Mouse (Mus musculus): ENCODE measurements around the gene Plekhj1. TPM values are rescaled to one million over a fixed set of nuclear protein-coding genes. Genes with fewer than 3 reads are reported as not detected.
A peak's percentile ranks its signal among the peaks of the same experiment; 100 is the strongest.
"Not testable (repeated sequence)": the region's sequence is repeated elsewhere in the genome, so short reads cannot be mapped to it uniquely, and the experiment has no call there.

Plekhj1 gene
- polyA plus RNA-seq, 1 experiment from 2014 or later = 119 TPM

DNA sequence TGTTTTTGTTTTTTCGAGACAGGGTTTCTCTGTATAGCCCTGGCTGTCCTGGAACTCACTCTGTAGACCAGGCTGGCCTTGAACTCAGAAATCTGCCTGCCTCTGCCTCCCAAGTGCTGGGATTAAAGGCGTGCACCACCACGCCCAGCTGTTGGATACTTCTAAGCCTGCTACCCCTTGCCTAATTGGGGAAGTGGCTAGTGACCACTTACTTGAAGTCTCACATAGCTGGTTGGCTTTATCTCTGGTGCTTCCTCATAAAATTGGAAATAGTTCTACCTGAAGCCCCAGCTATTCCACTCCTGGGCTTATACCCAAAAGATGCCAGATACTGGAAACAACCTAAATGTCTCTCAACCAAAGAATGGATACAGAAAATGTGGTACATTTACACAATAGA is 17.9 kb upstream of the Plekhj1 start:
- not testable (repeated sequence) for H3K4me3 ChIP-seq (ENCODE audit: low read depth, low read length); H3K27ac ChIP-seq (replicated peaks; ENCODE audit: low read depth, low read length); DNase-seq (ENCODE audit: low spot score); ATAC-seq (replicated peaks; ENCODE audit: insufficient number of reproducible peaks, low FRiP score, low TSS enrichment, low read depth); H3K27me3 ChIP-seq (ENCODE audit: control insufficient read depth, insufficient read depth, low read length); H3K4me2 ChIP-seq (ENCODE audit: low read depth, low read length); H3K36me3 ChIP-seq (replicated peaks; ENCODE audit: control insufficient read depth, insufficient read depth, low read depth, low read length); H3K9me3 ChIP-seq (replicated peaks; ENCODE audit: control insufficient read depth, low read length); H3K4me1 ChIP-seq (ENCODE audit: control insufficient read depth, insufficient read depth, low read length); H3K9ac ChIP-seq (replicated peaks; ENCODE audit: low read length)
- 82% methylated on average over 3 of the region's 3 CpGs for WGBS

- Histone ChIP-seq H3K4me1 (ENCODE audit: control insufficient read depth, insufficient read depth, low read length) (no peaks in the 10 kb centered on the region), H3K4me2 (ENCODE audit: low read depth, low read length) (no peak overlapping the region), H3K9ac (replicated peaks; ENCODE audit: low read length) (no peak overlapping the region), H3K27me3 (ENCODE audit: control insufficient read depth, insufficient read depth, low read length) (no peaks in the 10 kb centered on the region), H3K9me3 (replicated peaks; ENCODE audit: control insufficient read depth, low read length) (no peaks in the 10 kb centered on the region), H3K36me3 (replicated peaks; ENCODE audit: control insufficient read depth, insufficient read depth, low read depth, low read length) (no peaks in the 10 kb centered on the region), H3K4me3 (ENCODE audit: low read depth, low read length) (no peak overlapping the region), H3K27ac (replicated peaks; ENCODE audit: low read depth, low read length) (no peak overlapping the region)
- DNase-seq (ENCODE audit: low spot score) = no peak
- 63% methylated on average over 7 of the region's 7 CpGs for WGBS
- no peak for ATAC-seq (replicated peaks; ENCODE audit: insufficient number of reproducible peaks, low FRiP score, low TSS enrichment, low read depth)
Measured at GRCm38 (mm10) chr10:80814800-80815199, 16.4 kb upstream of the Plekhj1 start.

DNA sequence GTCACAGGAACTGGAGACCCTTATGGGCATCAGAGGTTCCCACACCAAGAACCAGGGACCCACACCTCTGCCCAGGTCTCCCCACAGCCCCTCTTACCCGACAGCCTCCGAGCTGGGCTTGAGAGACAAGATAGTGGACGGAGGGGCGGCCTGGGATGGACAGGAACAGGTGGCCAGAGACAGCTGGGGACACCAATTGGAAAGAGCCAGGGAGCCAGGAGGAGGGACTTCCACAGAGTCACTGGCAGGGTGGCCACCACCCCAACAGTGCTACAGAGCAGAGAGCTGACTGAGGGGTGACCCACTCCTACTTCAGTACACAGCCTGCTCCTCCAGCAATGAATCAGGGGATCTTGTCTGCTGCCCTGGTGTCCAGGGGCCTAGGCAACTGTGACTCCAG is 14.9 kb upstream of the Plekhj1 start, which contains the start of gene Jsrp1:
Gene Jsrp1, minus strand, starts transcription at position 133 of the 400 bp plus-strand sequence.
- no peaks in the 10 kb centered on the region for H3K9me3 ChIP-seq (replicated peaks; ENCODE audit: control insufficient read depth, low read length)
- H3K27ac ChIP-seq (replicated peaks; ENCODE audit: low read depth, low read length) = no peak within 1 kb of the TSS
- H3K4me3 ChIP-seq (ENCODE audit: low read depth, low read length) = no peak within 1 kb of the TSS
- no peaks in the 10 kb centered on the region for H3K36me3 ChIP-seq (replicated peaks; ENCODE audit: control insufficient read depth, insufficient read depth, low read depth, low read length)
- no peak for DNase-seq (ENCODE audit: low spot score)
- H3K4me1 ChIP-seq (ENCODE audit: control insufficient read depth, insufficient read depth, low read length) = 0 out of 2 replicates have a peak, but pooled peaks cover 1% of the 10 kb centered on the region
- H3K4me2 ChIP-seq (ENCODE audit: low read depth, low read length) = no peak within 1 kb of the TSS
- no peak for ATAC-seq (replicated peaks; ENCODE audit: insufficient number of reproducible peaks, low FRiP score, low TSS enrichment, low read depth)
- 57% methylated on average over 4 of the region's 4 CpGs for WGBS
- H3K9ac ChIP-seq (replicated peaks; ENCODE audit: low read length) = no peak within 1 kb of the TSS
- H3K27me3 ChIP-seq (ENCODE audit: control insufficient read depth, insufficient read depth, low read length) = peaks cover 3% of the 10 kb centered on the region; the same call in 1 of the 2 replicates

DNA sequence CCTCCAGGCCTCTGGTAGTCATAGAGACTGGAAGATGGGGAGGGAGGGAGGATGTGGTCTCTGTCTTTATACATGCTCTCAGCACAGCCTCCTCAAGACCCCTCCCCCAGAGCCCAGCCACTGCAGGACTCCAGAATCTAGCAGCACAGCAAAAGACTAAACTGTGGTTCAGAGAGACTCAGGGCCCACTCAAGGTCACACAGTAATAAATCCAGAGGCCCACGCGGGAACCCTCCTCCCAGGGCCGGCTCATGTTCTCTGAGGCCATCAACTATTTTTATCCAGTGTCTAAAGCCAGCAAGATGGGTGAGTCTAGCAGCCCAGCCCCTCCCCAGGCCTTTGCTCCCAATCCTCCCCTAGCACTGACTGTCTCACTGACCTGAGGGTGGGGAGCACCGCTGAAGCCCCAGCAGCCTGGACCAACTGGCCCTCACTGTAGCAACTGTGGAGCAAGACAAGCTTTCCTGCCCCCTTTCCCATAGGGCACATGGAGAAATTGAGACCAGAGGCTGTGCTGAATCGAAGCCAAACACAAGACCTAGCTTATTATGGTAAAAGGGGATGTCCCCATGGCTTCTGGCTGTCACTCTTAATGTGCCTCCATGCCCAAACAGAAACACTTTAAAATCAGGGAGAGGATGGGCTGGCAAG is 14.1 kb upstream of the Plekhj1 start:
- no peak for DNase-seq (ENCODE audit: low spot score)
- peaks cover 3% of the 10 kb centered on the region; the same call in 1 of the 2 replicates for H3K27me3 ChIP-seq (ENCODE audit: control insufficient read depth, insufficient read depth, low read length)

GRCm38 (mm10) chr10:80810084-80810483 is 11.7 kb upstream of the Plekhj1 start:
- H3K9ac ChIP-seq (replicated peaks; ENCODE audit: low read length) = no peak overlapping the region
- 0 out of 2 replicates have a peak overlapping the region, but pooled peaks have one; percentile 0 for H3K4me2 ChIP-seq (ENCODE audit: low read depth, low read length)
- no peak overlapping the region for H3K4me3 ChIP-seq (ENCODE audit: low read depth, low read length)
- H3K27ac ChIP-seq (replicated peaks; ENCODE audit: low read depth, low read length) = no peak overlapping the region
- peaks cover 5% of the 10 kb centered on the region for H3K27me3 ChIP-seq (ENCODE audit: control insufficient read depth, insufficient read depth, low read length)
- DNase-seq (ENCODE audit: low spot score) = no peak
- H3K9me3 ChIP-seq (replicated peaks; ENCODE audit: control insufficient read depth, low read length) = no peaks in the 10 kb centered on the region
- H3K4me1 ChIP-seq (ENCODE audit: control insufficient read depth, insufficient read depth, low read length) = peaks cover 11% of the 10 kb centered on the region
- WGBS = 3% methylated on average over 20 of the region's 20 CpGs
- H3K36me3 ChIP-seq (replicated peaks; ENCODE audit: control insufficient read depth, insufficient read depth, low read depth, low read length) = no peaks in the 10 kb centered on the region
- no peak for ATAC-seq (replicated peaks; ENCODE audit: insufficient number of reproducible peaks, low FRiP score, low TSS enrichment, low read depth)

More for the DNA sequence above, 14.1 kb upstream of the Plekhj1 start:
- H3K4me1 ChIP-seq (ENCODE audit: control insufficient read depth, insufficient read depth, low read length) = 0 out of 2 replicates have a peak, but pooled peaks cover 2% of the 10 kb centered on the region
- H3K9me3 ChIP-seq (replicated peaks; ENCODE audit: control insufficient read depth, low read length) = no peaks in the 10 kb centered on the region
- H3K9ac ChIP-seq (replicated peaks; ENCODE audit: low read length) = no peak overlapping the region
- H3K36me3 ChIP-seq (replicated peaks; ENCODE audit: control insufficient read depth, insufficient read depth, low read depth, low read length) = no peaks in the 10 kb centered on the region
- no peak overlapping the region for H3K4me3 ChIP-seq (ENCODE audit: low read depth, low read length)
- H3K4me2 ChIP-seq (ENCODE audit: low read depth, low read length) = no peak overlapping the region
- H3K27ac ChIP-seq (replicated peaks; ENCODE audit: low read depth, low read length) = no peak overlapping the region
- ATAC-seq (replicated peaks; ENCODE audit: insufficient number of reproducible peaks, low FRiP score, low TSS enrichment, low read depth) = no peak
- WGBS = 58% methylated on average over 5 of the region's 5 CpGs

GRCm38 (mm10) chr10:80808985-80809632 is 10.7 kb upstream of the Plekhj1 start:
- Histone ChIP-seq H3K9me3 (replicated peaks; ENCODE audit: control insufficient read depth, low read length) (no peaks in the 10 kb centered on the region), H3K27ac (replicated peaks; ENCODE audit: low read depth, low read length) (no peak overlapping the region), H3K9ac (replicated peaks; ENCODE audit: low read length) (peak overlapping the region; percentile 39), H3K27me3 (ENCODE audit: control insufficient read depth, insufficient read depth, low read length) (peaks cover 5% of the 10 kb centered on the region), H3K4me2 (ENCODE audit: low read depth, low read length) (peak overlapping the region; percentile 22; the same call in 1 of the 2 replicates), H3K4me3 (ENCODE audit: low read depth, low read length) (peak overlapping the region; percentile 11; the same call in 1 of the 2 replicates), H3K4me1 (ENCODE audit: control insufficient read depth, insufficient read depth, low read length) (peaks cover 11% of the 10 kb centered on the region), H3K36me3 (replicated peaks; ENCODE audit: control insufficient read depth, insufficient read depth, low read depth, low read length) (peaks cover 4% of the 10 kb centered on the region)
- peak; percentile 22 for DNase-seq (ENCODE audit: low spot score)
- ATAC-seq (replicated peaks; ENCODE audit: insufficient number of reproducible peaks, low FRiP score, low TSS enrichment, low read depth) = no peak
- whole genome bisulfite sequencing = 4% methylated on average over 18 of the region's 18 CpGs

DNA sequence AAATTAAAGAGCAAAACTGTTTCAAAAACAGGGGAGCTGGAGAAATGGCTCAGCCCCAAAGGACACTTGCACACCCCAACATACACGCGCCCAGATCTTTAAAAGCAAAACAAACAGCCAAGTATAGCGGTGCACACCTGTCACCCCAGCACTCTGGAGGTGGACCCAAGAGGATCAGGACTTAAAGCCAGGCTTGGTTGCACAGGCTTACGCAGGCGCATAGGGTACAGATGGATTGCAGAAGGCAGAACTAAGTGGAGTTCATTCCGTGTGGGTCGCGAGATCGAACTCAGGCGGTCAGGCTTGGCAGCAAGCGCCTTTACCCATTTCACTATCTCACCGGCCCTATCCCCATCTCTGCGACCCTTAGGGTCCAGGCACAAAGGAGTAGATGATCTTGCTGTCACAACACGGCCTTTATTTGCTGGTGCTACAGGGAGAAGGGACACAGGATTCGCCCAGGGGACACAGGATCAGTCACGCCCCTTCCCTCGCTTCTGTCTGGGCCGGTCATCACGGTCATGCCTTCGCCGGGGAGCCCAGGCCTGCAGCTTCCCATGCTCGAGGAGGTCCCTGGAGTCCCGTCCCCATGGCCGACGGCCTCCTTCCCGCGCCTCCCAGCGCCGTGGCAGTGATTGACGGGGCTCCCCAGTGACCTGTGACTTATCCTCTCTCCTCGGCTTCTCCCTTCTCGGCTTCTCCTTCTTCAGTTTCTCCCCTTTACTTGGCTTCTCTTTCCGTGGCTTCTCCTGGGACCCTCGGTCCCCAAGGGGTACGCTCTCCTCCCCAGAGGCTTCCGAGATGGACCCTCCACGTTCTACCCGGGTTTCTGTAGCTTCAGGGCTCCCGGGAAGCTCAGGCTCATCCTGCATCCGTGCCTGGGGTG is 9.9 kb upstream of the Plekhj1 start:
- DNase-seq (ENCODE audit: low spot score) (peak; percentile 32), ATAC-seq (replicated peaks; ENCODE audit: insufficient number of reproducible peaks, low FRiP score, low TSS enrichment, low read depth) (no peak)
- Histone ChIP-seq H3K27me3 (ENCODE audit: control insufficient read depth, insufficient read depth, low read length) (peaks cover 5% of the 10 kb centered on the region), H3K4me2 (ENCODE audit: low read depth, low read length) (peak overlapping the region; percentile 22; the same call in 1 of the 2 replicates), H3K27ac (replicated peaks; ENCODE audit: low read depth, low read length) (no peak overlapping the region), H3K36me3 (replicated peaks; ENCODE audit: control insufficient read depth, insufficient read depth, low read depth, low read length) (peaks cover 10% of the 10 kb centered on the region), H3K9me3 (replicated peaks; ENCODE audit: control insufficient read depth, low read length) (no peaks in the 10 kb centered on the region), H3K9ac (replicated peaks; ENCODE audit: low read length) (peak overlapping the region; percentile 39), H3K4me3 (ENCODE audit: low read depth, low read length) (no peak overlapping the region; the same call in 1 of the 2 replicates), H3K4me1 (ENCODE audit: control insufficient read depth, insufficient read depth, low read length) (peaks cover 11% of the 10 kb centered on the region)
- 15% methylated on average over 40 of the region's 40 CpGs for WGBS
